Mouse (Mus musculus): ENCODE measurements around the gene Vangl2. TPM values are rescaled to one million over a fixed set of nuclear protein-coding genes. Genes with fewer than 3 reads are reported as not detected.

Gene Vangl2
- polyA plus RNA-seq, 1 experiment from 2014 or later, result 44.0 TPM

DNA sequence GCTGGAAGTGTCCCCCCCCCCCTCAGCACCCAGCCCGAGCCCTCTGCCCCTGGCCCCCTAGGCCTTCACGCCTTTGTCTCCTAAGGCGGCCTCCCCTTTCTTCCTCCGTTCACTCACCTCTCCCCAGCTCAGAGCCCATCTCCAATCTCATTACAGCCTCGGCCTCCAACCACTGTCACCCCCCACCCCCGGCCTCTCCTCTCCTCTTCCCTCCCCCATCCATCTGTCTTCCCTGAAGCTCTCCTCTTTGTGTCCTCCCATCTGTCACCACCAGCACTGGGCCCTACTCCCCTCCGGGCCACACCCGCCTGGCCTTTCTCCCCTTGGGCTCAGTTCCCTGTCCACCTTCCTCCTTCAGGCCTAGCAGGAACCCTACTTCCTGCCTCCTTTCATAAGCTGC is 33.0 kb upstream of the Vangl2 start:
- H3K27ac ChIP-seq (ENCODE audit: low read length), result peak overlapping the region; percentile 14; the same call in 1 of the 2 replicates
- no peak overlapping the region for H3K4me3 ChIP-seq (ENCODE audit: low read depth, low read length)
- ATAC-seq, result no peak
- H3K36me3 ChIP-seq (ENCODE audit: control insufficient read depth, insufficient read depth, low read length), result peaks cover 9% of the 10 kb centered on the region
- WGBS, result 10% methylated on average over 8 of the region's 8 CpGs
- no peak overlapping the region for H3K9ac ChIP-seq (ENCODE audit: low read depth, low read length)
- no peaks in the 10 kb centered on the region for H3K9me3 ChIP-seq (replicated peaks; ENCODE audit: control insufficient read depth, low read length, poor library complexity, severe bottlenecking)
- no peak overlapping the region for H3K4me2 ChIP-seq (ENCODE audit: low read length)
- no peaks in the 10 kb centered on the region for H3K27me3 ChIP-seq (ENCODE audit: control insufficient read depth, insufficient read depth, low read depth, low read length)
- peaks cover 10% of the 10 kb centered on the region; the same call in 1 of the 2 replicates for H3K4me1 ChIP-seq (ENCODE audit: control insufficient read depth, insufficient read depth, low read length)

DNA sequence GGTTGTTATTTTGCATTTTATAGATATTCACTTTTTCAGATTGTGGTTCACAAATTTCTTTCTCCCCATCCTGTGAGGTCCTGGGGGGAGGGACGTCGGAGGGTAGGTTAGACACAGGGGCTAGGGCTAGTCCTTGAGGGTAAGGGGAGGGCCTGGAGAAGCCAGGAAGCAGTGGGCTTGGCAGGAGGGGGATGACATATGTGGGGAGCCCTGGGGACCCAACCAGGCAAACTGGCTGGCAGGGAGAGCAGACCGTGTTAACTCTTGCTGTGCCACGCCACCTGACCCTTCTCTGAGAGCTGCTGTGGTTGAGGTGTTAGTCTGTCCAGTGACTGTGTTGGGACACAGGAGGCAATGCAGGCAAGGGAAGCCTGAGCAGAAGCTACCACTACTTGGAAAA is 32.4 kb upstream of the Vangl2 start:
- Histone ChIP-seq H3K27ac (ENCODE audit: low read length) (peak overlapping the region; percentile 14; the same call in 1 of the 2 replicates), H3K9me3 (replicated peaks; ENCODE audit: control insufficient read depth, low read length, poor library complexity, severe bottlenecking) (no peaks in the 10 kb centered on the region), H3K27me3 (ENCODE audit: control insufficient read depth, insufficient read depth, low read depth, low read length) (no peaks in the 10 kb centered on the region), H3K4me3 (ENCODE audit: low read depth, low read length) (no peak overlapping the region), H3K36me3 (ENCODE audit: control insufficient read depth, insufficient read depth, low read length) (peaks cover 7% of the 10 kb centered on the region; the same call in 1 of the 2 replicates), H3K4me1 (ENCODE audit: control insufficient read depth, insufficient read depth, low read length) (peaks cover 10% of the 10 kb centered on the region; the same call in 1 of the 2 replicates), H3K9ac (ENCODE audit: low read depth, low read length) (no peak overlapping the region), H3K4me2 (ENCODE audit: low read length) (no peak overlapping the region)
- 38% methylated on average over 4 of the region's 4 CpGs for WGBS
- ATAC-seq, result no peak

DNA sequence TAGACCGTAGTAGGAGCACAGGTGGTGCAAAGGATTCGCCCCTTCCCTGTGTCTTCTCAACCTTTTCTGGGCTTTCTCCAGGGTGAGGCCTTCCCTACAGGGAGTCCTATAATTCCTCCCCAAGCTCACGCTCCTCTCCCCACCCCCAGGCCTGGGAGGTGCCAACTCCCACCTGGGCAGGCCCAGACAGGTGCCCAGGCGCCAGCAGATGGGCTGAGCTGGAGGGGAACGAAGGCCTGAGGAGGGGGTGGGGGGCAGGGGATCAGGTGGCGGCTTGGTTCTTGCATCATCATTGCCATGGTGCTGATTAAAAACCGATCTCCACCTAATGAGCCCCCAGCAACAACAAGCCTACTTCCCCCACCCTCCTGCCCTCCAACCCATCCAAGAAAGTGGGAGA is 30.6 kb upstream of the Vangl2 start:
- peaks cover 13% of the 10 kb centered on the region for H3K4me1 ChIP-seq (ENCODE audit: control insufficient read depth, insufficient read depth, low read length)
- no peak overlapping the region for H3K9ac ChIP-seq (ENCODE audit: low read depth, low read length)
- no peaks in the 10 kb centered on the region; the same call in 1 of the 2 replicates for H3K27me3 ChIP-seq (ENCODE audit: control insufficient read depth, insufficient read depth, low read depth, low read length)
- no peaks in the 10 kb centered on the region for H3K36me3 ChIP-seq (ENCODE audit: control insufficient read depth, insufficient read depth, low read length)
- H3K27ac ChIP-seq (ENCODE audit: low read length), result no peak overlapping the region
- H3K9me3 ChIP-seq (replicated peaks; ENCODE audit: control insufficient read depth, low read length, poor library complexity, severe bottlenecking), result no peaks in the 10 kb centered on the region
- no peak overlapping the region for H3K4me3 ChIP-seq (ENCODE audit: low read depth, low read length)
- WGBS, result 32% methylated on average over 7 of the region's 7 CpGs
- no peak overlapping the region for H3K4me2 ChIP-seq (ENCODE audit: low read length)
- ATAC-seq, result no peak

DNA sequence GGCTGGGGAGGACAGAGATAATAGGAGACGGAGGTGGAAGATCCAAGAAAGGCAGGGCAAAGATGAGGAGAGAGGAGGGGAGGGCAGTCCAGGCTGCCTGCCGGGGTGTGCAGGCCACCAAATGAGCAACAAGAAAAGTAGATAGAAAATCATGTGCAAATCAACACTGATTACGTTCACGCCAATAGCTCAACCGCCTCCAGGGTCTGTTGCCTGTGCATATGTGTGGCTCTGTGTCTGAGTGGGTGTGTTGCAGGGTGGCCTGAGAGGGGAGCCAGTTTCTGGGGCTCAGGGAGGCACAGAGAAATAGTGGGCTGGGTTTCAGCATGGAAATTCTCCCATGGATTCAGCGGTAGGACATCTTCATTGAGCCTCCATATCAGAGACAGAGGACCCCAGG is 30.1 kb upstream of the Vangl2 start:
- Histone ChIP-seq H3K27ac (ENCODE audit: low read length) (0 out of 2 replicates have a peak overlapping the region, but pooled peaks have one; percentile 39), H3K4me1 (ENCODE audit: control insufficient read depth, insufficient read depth, low read length) (peaks cover 18% of the 10 kb centered on the region)

DNA sequence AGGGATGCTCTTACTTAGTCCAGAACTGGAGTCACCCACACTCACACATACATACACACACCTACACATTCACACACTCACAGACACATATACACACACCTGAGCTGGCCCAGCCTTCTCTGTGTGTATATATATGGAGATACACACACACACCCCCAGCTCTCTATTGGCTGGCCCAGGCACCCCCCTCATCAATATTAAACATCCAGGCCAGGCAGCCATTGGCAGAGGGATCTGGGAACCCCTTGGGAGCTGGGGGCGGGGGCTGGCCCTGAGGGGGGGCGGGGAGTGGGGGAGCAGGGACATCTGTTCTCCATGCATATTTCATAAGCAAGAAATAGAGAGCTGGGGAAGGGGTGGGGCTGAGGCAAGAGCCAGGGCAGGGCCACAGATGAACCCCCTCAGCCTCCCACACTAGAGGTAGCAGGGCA is 29.3 kb upstream of the Vangl2 start, which contains the start of gene Nhlh1:
Gene Nhlh1, minus strand, starts transcription at position 83 of the 431 bp plus-strand sequence.
- peak; percentile 29; the same call in 1 of the 2 replicates for ATAC-seq
- H3K4me3 ChIP-seq (ENCODE audit: low read depth, low read length), result 0 out of 2 replicates have a peak within 1 kb of the TSS, but pooled peaks have one; percentile 1
- 0 out of 2 replicates have a peak within 1 kb of the TSS, but pooled peaks have one; percentile 13 for H3K9ac ChIP-seq (ENCODE audit: low read depth, low read length)
- 0 out of 2 replicates have a peak within 1 kb of the TSS, but pooled peaks have one; percentile 39 for H3K27ac ChIP-seq (ENCODE audit: low read length)
- 47% methylated on average over 2 of the region's 2 CpGs for WGBS
- no peaks in the 10 kb centered on the region for H3K9me3 ChIP-seq (replicated peaks; ENCODE audit: control insufficient read depth, low read length, poor library complexity, severe bottlenecking)
- H3K27me3 ChIP-seq (ENCODE audit: control insufficient read depth, insufficient read depth, low read depth, low read length), result no peaks in the 10 kb centered on the region; the same call in 1 of the 2 replicates
- peaks cover 24% of the 10 kb centered on the region for H3K4me1 ChIP-seq (ENCODE audit: control insufficient read depth, insufficient read depth, low read length)
- no peaks in the 10 kb centered on the region for H3K36me3 ChIP-seq (ENCODE audit: control insufficient read depth, insufficient read depth, low read length)
- H3K4me2 ChIP-seq (ENCODE audit: low read length), result no peak within 1 kb of the TSS; the same call in 1 of the 2 replicates

More for the DNA sequence above, 30.1 kb upstream of the Vangl2 start:
- Histone ChIP-seq H3K4me3 (ENCODE audit: low read depth, low read length) (no peak overlapping the region), H3K9ac (ENCODE audit: low read depth, low read length) (no peak overlapping the region), H3K36me3 (ENCODE audit: control insufficient read depth, insufficient read depth, low read length) (no peaks in the 10 kb centered on the region), H3K4me2 (ENCODE audit: low read length) (no peak overlapping the region), H3K9me3 (replicated peaks; ENCODE audit: control insufficient read depth, low read length, poor library complexity, severe bottlenecking) (no peaks in the 10 kb centered on the region), H3K27me3 (ENCODE audit: control insufficient read depth, insufficient read depth, low read depth, low read length) (no peaks in the 10 kb centered on the region; the same call in 1 of the 2 replicates)
- 33% methylated on average over 6 of the region's 6 CpGs for WGBS
- 0 out of 2 replicates have a peak, but pooled peaks have one; percentile 2 for ATAC-seq

DNA sequence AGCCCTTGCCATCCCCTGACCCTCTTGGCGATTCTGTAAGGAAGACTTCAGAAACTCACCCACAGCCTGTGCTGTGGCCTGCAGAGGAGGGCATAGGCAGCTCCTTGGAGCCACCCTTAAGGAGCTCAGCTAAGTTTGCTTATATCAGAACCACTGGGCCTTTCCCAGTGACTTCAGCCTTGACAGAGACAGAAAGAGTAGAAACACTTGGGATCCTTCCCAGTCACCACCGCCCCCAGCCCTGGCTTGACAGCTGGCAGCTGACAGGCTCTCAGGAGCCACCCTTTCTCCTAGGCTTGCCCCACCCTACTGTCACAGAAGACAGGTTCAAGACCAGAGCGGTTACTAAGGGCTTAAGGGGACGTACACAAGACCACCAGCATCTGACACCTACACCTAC is 28.0 kb upstream of the Vangl2 start:
- Histone ChIP-seq H3K4me1 (ENCODE audit: control insufficient read depth, insufficient read depth, low read length) (peaks cover 24% of the 10 kb centered on the region), H3K36me3 (ENCODE audit: control insufficient read depth, insufficient read depth, low read length) (no peaks in the 10 kb centered on the region), H3K4me2 (ENCODE audit: low read length) (peak overlapping the region; percentile 7; the same call in 1 of the 2 replicates), H3K4me3 (ENCODE audit: low read depth, low read length) (peak overlapping the region; percentile 9; the same call in 1 of the 2 replicates), H3K27me3 (ENCODE audit: control insufficient read depth, insufficient read depth, low read depth, low read length) (no peaks in the 10 kb centered on the region; the same call in 1 of the 2 replicates), H3K9ac (ENCODE audit: low read depth, low read length) (no peak overlapping the region), H3K27ac (ENCODE audit: low read length) (no peak overlapping the region), H3K9me3 (replicated peaks; ENCODE audit: control insufficient read depth, low read length, poor library complexity, severe bottlenecking) (no peaks in the 10 kb centered on the region)
- 65% methylated on average over 4 of the region's 4 CpGs for WGBS
- no peak for ATAC-seq

DNA sequence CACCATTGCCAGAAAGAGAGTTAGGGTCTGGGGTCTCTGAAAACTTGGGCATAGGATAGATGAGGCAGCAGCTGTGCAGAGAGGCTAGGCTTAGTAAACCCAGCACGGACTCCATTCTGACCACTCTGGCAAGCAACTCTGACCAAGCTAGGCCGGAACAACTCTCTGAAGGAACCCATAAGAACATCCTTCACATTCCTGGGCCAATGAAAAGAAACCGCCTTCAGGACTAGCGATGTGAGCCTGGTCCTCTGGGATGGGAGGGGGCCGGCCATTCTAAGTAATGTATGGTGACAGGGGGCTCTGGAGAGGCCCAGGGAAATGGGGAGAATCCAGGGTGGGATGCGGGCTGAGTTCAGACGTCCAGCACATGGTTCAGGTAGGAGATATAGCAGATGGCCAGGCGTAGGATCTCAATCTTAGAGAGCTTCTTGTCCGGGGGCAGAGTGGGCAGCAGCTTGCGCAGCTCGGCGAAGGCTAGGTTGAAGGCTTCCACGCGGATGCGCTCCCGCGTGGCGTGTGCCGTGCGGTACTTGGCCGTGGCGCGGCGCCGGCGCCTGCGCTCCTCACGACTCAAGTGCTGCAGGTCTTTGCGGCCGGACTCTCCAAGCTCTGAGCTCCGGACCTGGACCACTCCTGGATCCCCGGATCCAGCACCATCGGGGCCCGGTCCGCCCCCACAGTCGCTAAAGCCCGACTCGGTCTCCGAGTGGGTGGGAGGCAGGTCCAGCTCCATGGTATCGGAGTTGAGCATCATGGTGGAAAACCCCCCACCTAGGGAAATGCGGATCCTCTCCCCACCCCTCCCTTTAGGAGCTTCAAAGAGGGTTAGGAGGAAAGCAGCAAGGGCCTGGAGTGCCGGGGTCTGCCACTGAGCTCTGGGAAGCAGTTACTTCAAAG is 25.5 kb upstream of the Vangl2 start:
- no peaks in the 10 kb centered on the region for H3K9me3 ChIP-seq (replicated peaks; ENCODE audit: control insufficient read depth, low read length, poor library complexity, severe bottlenecking)
- ATAC-seq, result peak; percentile 43
- peak overlapping the region; percentile 85 for H3K4me2 ChIP-seq (ENCODE audit: low read length)
- WGBS, result 3% methylated on average over 42 of the region's 42 CpGs
- peaks cover 35% of the 10 kb centered on the region for H3K4me1 ChIP-seq (ENCODE audit: control insufficient read depth, insufficient read depth, low read length)
- H3K27ac ChIP-seq (ENCODE audit: low read length), result no peak overlapping the region
- no peaks in the 10 kb centered on the region; the same call in 1 of the 2 replicates for H3K27me3 ChIP-seq (ENCODE audit: control insufficient read depth, insufficient read depth, low read depth, low read length)
- no peaks in the 10 kb centered on the region for H3K36me3 ChIP-seq (ENCODE audit: control insufficient read depth, insufficient read depth, low read length)
- peak overlapping the region; percentile 68 for H3K9ac ChIP-seq (ENCODE audit: low read depth, low read length)
- H3K4me3 ChIP-seq (ENCODE audit: low read depth, low read length), result peak overlapping the region; percentile 49

DNA sequence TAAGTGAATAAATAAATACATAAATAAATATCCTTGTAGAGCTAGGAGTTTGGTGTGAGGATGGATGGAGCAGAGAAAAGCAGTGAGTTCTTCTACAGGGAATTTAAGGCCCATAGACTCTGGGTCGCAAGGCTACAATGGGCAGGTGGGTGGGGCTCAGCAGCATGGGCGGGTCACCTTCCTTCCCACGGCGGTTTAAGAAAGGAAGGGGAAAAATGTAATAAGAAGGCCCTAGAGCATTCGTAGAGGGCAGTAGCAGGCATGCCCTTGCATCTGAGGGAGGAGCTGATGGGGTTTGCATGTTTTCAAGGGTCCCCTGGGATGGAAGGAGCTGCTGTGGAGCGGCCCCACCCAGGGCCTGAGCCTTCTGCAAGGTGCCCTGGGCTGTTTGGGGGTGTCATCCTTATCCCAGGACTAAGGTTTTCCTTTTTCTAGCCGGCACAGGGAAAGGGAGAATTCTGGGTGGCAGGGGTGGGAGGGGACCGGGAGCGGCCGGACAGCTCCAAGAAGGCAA is 24.6 kb upstream of the Vangl2 start:
- no peaks in the 10 kb centered on the region for H3K36me3 ChIP-seq (ENCODE audit: control insufficient read depth, insufficient read depth, low read length)
- no peaks in the 10 kb centered on the region; the same call in 1 of the 2 replicates for H3K27me3 ChIP-seq (ENCODE audit: control insufficient read depth, insufficient read depth, low read depth, low read length)
- WGBS, result 16% methylated on average over 10 of the region's 10 CpGs
- H3K4me3 ChIP-seq (ENCODE audit: low read depth, low read length), result no peak overlapping the region
- ATAC-seq, result no peak
- peak overlapping the region; percentile 46; the same call in 1 of the 2 replicates for H3K9ac ChIP-seq (ENCODE audit: low read depth, low read length)
- H3K9me3 ChIP-seq (replicated peaks; ENCODE audit: control insufficient read depth, low read length, poor library complexity, severe bottlenecking), result no peaks in the 10 kb centered on the region
- H3K4me2 ChIP-seq (ENCODE audit: low read length), result peak overlapping the region; percentile 85
- H3K4me1 ChIP-seq (ENCODE audit: control insufficient read depth, insufficient read depth, low read length), result peaks cover 36% of the 10 kb centered on the region
- no peak overlapping the region for H3K27ac ChIP-seq (ENCODE audit: low read length)
